Mouse (Mus musculus): ENCODE data around the gene Tmem205. TPM values are rescaled to one million over a fixed set of nuclear protein-coding genes. Genes with fewer than 3 reads are reported as not detected.

Gene Tmem205
- total RNA-seq (2023; ENCODE audit: inconsistent age): 0.67 TPM in 1 of 4 replicates, not detected in the others

GRCm38 (mm10) chr9:21927208-21927753, at the start of gene Tmem205, which contains the start of gene Ccdc159:
TSS of gene Tmem205 (minus strand) at chr9:21927556.
TSS of gene Ccdc159 (plus strand) at chr9:21927471.

GRCm38 (mm10) chr9:21963417-21963816, 36.1 kb upstream of the Tmem205 start, which contains the start of gene Epor:
TSS of gene Epor (minus strand) at chr9:21963506.

GRCm38 (mm10) chr9:21955570-21956281, 28.4 kb upstream of the Tmem205 start, which contains the start of gene Swsap1:
TSS of gene Swsap1 (plus strand) at chr9:21955755.

GRCm38 (mm10) chr9:21936692-21937570, 9.6 kb upstream of the Tmem205 start, which contains the start of gene Plppr2:
TSS of gene Plppr2 (plus strand) at chr9:21937033.

GRCm38 (mm10) chr9:21918035-21918592, 9.2 kb downstream of the Tmem205 start, which contains the start of gene Rab3d:
TSS of gene Rab3d (minus strand) at chr9:21918192.

Other genes with a start within 250 kb of the Tmem205 start
- gene Ldlr, start 204.1 kb downstream of the Tmem205 start, total RNA-seq (2023; ENCODE audit: inconsistent age): 12.0 to 21.0 TPM (median 19.3 TPM) in 4 replicates
- 1.4 to 4.4 TPM (median 3.2 TPM) in 4 replicates for gene Spc24, start 167.3 kb downstream of the Tmem205 start, total RNA-seq (2023; ENCODE audit: inconsistent age)
- gene Kank2, start 128.8 kb downstream of the Tmem205 start, total RNA-seq (2023; ENCODE audit: inconsistent age): 0.09 to 0.19 TPM (median 0.10 TPM) in 3 of 4 replicates, not detected in the other
- gene Angptl8, start 92.0 kb downstream of the Tmem205 start, total RNA-seq (2023; ENCODE audit: inconsistent age): not detected in 4 replicates
- 11.6 to 16.2 TPM (median 12.1 TPM) in 4 replicates for gene Dock6, start 74.9 kb downstream of the Tmem205 start, total RNA-seq (2023; ENCODE audit: inconsistent age)
- 3.8 to 5.1 TPM (median 4.2 TPM) in 4 replicates for gene Rab3d, start 9.4 kb downstream of the Tmem205 start, total RNA-seq (2023; ENCODE audit: inconsistent age)
- gene Ccdc159, start 85 bp downstream of the Tmem205 start, total RNA-seq (2023; ENCODE audit: inconsistent age): not detected in 4 replicates
- gene Plppr2, start 9.5 kb upstream of the Tmem205 start, total RNA-seq (2023; ENCODE audit: inconsistent age): 0.63 to 1.7 TPM (median 1.1 TPM) in 4 replicates
- 8.1 to 10.0 TPM (median 9.1 TPM) in 4 replicates for gene Swsap1, start 28.2 kb upstream of the Tmem205 start, total RNA-seq (2023; ENCODE audit: inconsistent age)
- 0.30 to 0.60 TPM in 2 of 4 replicates, not detected in the others for gene Epor, start 36.0 kb upstream of the Tmem205 start, total RNA-seq (2023; ENCODE audit: inconsistent age)
- 0.19 to 0.21 TPM in 2 of 4 replicates, not detected in the others for gene Rgl3, start 61.9 kb upstream of the Tmem205 start, total RNA-seq (2023; ENCODE audit: inconsistent age)
- gene Ccdc151, start 75.1 kb upstream of the Tmem205 start, total RNA-seq (2023; ENCODE audit: inconsistent age): not detected in 4 replicates
- 66.4 to 85.8 TPM (median 77.1 TPM) in 4 replicates for gene Prkcsh, start 75.2 kb upstream of the Tmem205 start, total RNA-seq (2023; ENCODE audit: inconsistent age)
- gene Elavl3, start 124.5 kb upstream of the Tmem205 start, total RNA-seq (2023; ENCODE audit: inconsistent age): not detected in 4 replicates
- not detected in 4 replicates for gene Gm49318, start 143.7 kb upstream of the Tmem205 start, total RNA-seq (2023; ENCODE audit: inconsistent age)
- 31.9 to 34.7 TPM (median 32.9 TPM) in 4 replicates for gene Zfp653, start 143.8 kb upstream of the Tmem205 start, total RNA-seq (2023; ENCODE audit: inconsistent age)
- gene Ecsit, start 157.9 kb upstream of the Tmem205 start, total RNA-seq (2023; ENCODE audit: inconsistent age): 18.3 to 23.0 TPM (median 22.1 TPM) in 4 replicates
- 0.21 TPM in 1 of 4 replicates, not detected in the others for gene Cnn1, start 171.7 kb upstream of the Tmem205 start, total RNA-seq (2023; ENCODE audit: inconsistent age)
- 38.1 to 44.9 TPM (median 41.1 TPM) in 4 replicates for gene Elof1, start 189.6 kb upstream of the Tmem205 start, total RNA-seq (2023; ENCODE audit: inconsistent age)
- gene Acp5, start 208.2 kb upstream of the Tmem205 start, total RNA-seq (2023; ENCODE audit: inconsistent age): 207 to 275 TPM (median 227 TPM) in 4 replicates
- gene Pigyl, start 229.3 kb upstream of the Tmem205 start, total RNA-seq (2023; ENCODE audit: inconsistent age): 12.8 to 20.2 TPM (median 16.1 TPM) in 4 replicates

Measured in B cell, adult (primary cell).